31 mouse cellular contexts compared by ENCODE assay signal in the genomic region with DNA sequence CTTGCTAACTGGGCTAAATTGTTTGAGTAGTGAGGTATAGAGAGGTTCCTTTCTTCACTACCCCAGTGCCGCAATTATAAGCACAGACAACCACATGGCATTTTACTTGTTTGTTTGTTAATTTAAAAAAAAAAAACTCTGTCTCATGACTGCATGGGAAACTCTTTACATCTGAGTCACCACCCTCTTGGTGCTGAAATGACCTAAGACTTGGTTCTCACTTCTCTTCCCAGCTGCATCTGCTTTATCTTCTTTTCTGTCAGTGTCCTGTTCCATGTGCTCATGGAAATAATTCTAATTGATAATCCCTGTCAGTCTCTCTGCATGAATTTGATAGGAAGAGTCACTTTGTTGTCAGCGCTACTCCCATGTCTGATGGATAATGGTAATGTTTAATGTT.
"Had no signal": no experiment of that assay in that cellular context is flagged by ENCODE, and none has a peak within 500 bp of the region (broad histone marks: within the 10 kb centered on the region; RNA-seq: fewer than 3 reads in every experiment).

No protein-coding gene starts in this region.

- H3K4me3 ChIP-seq: heart, embryonic 12.5 days; heart, embryonic 13.5 days; heart, embryonic 15.5 days; hindbrain, embryonic 10.5 days; hindbrain, embryonic 12.5 days; hindbrain, embryonic 13.5 days; hindbrain, embryonic 15.5 days; intestine, embryonic 15.5 days; kidney, embryonic 15.5 days; layer of hippocampus, adult 2 months; left cerebral cortex, adult 2 months had no signal

- H3K9ac ChIP-seq: heart, embryonic 12.5 days; heart, embryonic 13.5 days; heart, embryonic 15.5 days; hindbrain, embryonic 12.5 days; hindbrain, embryonic 13.5 days; hindbrain, embryonic 14.5 days; hindbrain, embryonic 15.5 days; intestine, embryonic 15.5 days; kidney, embryonic 15.5 days had no signal

- H3K27ac ChIP-seq: heart, embryonic 13.5 days; heart, embryonic 15.5 days; hindbrain, embryonic 10.5 days; hindbrain, embryonic 12.5 days; hindbrain, embryonic 13.5 days; hindbrain, embryonic 14.5 days; hindbrain, embryonic 15.5 days; hindbrain, postnatal 0 days; intestine, embryonic 15.5 days; kidney, embryonic 15.5 days; kidney, postnatal 0 days; layer of hippocampus, adult 2 months; left cerebral cortex, adult 2 months had no signal

- H3K36me3 ChIP-seq: heart, embryonic 12.5 days; heart, embryonic 13.5 days; heart, embryonic 15.5 days; hindbrain, embryonic 10.5 days; hindbrain, embryonic 12.5 days; hindbrain, embryonic 13.5 days; hindbrain, embryonic 15.5 days; intestine, embryonic 15.5 days; kidney, embryonic 15.5 days had no signal

- H3K4me2 ChIP-seq: heart, embryonic 11.5 days; heart, embryonic 12.5 days; heart, embryonic 13.5 days; heart, embryonic 15.5 days; hindbrain, embryonic 12.5 days; hindbrain, embryonic 13.5 days; hindbrain, embryonic 14.5 days; hindbrain, embryonic 15.5 days; intestine, embryonic 15.5 days; kidney, embryonic 15.5 days had no signal

- H3K4me1 ChIP-seq: heart, embryonic 12.5 days; heart, embryonic 13.5 days; heart, embryonic 15.5 days; hindbrain, embryonic 10.5 days; hindbrain, embryonic 12.5 days; hindbrain, embryonic 13.5 days; hindbrain, embryonic 15.5 days; intestine, embryonic 15.5 days; kidney, embryonic 15.5 days had no signal

- H3K9me3 ChIP-seq: heart, embryonic 12.5 days; heart, embryonic 13.5 days; heart, embryonic 15.5 days; hindbrain, embryonic 10.5 days; hindbrain, embryonic 12.5 days; hindbrain, embryonic 13.5 days; hindbrain, embryonic 15.5 days; intestine, embryonic 15.5 days; kidney, embryonic 15.5 days had no signal

- DNase-seq: heart, postnatal 10 days; heart, postnatal 14 days; heart, postnatal 36 days; heart, postnatal 4 days; kidney, adult 11 months; kidney, adult 18-20 months; kidney, adult 2 months; kidney, adult 8-10 months; kidney, adult 9 months; kidney, postnatal 10 days; kidney, postnatal 14 days; kidney, postnatal 25 days; kidney, postnatal 36 days; kidney, postnatal 4 days; layer of hippocampus, adult 9-11 months; layer of hippocampus, postnatal 36 days had no signal

- H3K27me3 ChIP-seq: heart, embryonic 12.5 days; heart, embryonic 13.5 days; heart, embryonic 15.5 days; hindbrain, embryonic 12.5 days; hindbrain, embryonic 13.5 days; hindbrain, embryonic 15.5 days; intestine, embryonic 15.5 days; kidney, embryonic 15.5 days had no signal
